Mouse (Mus musculus) thymus, adult 2 months (tissue): ENCODE data around the gene Acsm2. TPM values are rescaled to one million over a fixed set of nuclear protein-coding genes. Genes with fewer than 3 reads are reported as not detected.
"Not testable (repeated sequence)": the region's sequence is repeated elsewhere in the genome, so short reads cannot be mapped to it uniquely, and the experiment has no call there.

Experiments used
- DNase-seq: peaks from one replicate; pipeline ENCODE4 v3.0.0; 2021
- H3K27ac ChIP-seq: fragments of 200-500 bp; 2 replicates; pipeline ENCODE4 v1.5.1; 2012; ENCODE audit warnings: low read length, control low read depth; ENCODE audit not compliant: control insufficient read depth, insufficient read depth
- H3K27me3 ChIP-seq: fragments of 200-500 bp; 2 replicates; pipeline ENCODE4 v1.6.1; 2012; ENCODE audit warnings: mild to moderate bottlenecking, low read length, moderate library complexity, mixed read lengths; ENCODE audit not compliant: control insufficient read depth, insufficient read depth
- H3K36me3 ChIP-seq: fragments of 200-500 bp; 2 replicates; pipeline ENCODE4 v1.6.1; 2012; ENCODE audit warnings: mild to moderate bottlenecking, low read length, moderate library complexity; ENCODE audit not compliant: control insufficient read depth, insufficient read depth
- H3K4me1 ChIP-seq: fragments of 200-500 bp; replicated peaks from 2 replicates; pipeline ENCODE4 v1.6.1; 2012; ENCODE audit warnings: low read length; ENCODE audit not compliant: control insufficient read depth, insufficient read depth
- H3K4me3 ChIP-seq: fragments of 200-500 bp; 2 replicates; pipeline ENCODE4 v1.5.1; 2012; ENCODE audit warnings: mild to moderate bottlenecking, low read length, control low read depth, moderate library complexity; ENCODE audit not compliant: control insufficient read depth, insufficient read depth
- CTCF ChIP-seq: fragments of 200-500 bp; IDR thresholded peaks from 2 replicates; pipeline ENCODE4 v1.5.1; 2012; ENCODE audit warnings: mild to moderate bottlenecking, control low read depth, low read length, moderate library complexity, borderline replicate concordance; ENCODE audit not compliant: control insufficient read depth, poor library complexity, insufficient read depth; ENCODE audit errors: extremely low read depth
- POLR2A ChIP-seq: fragments of 200-500 bp; IDR thresholded peaks from 2 replicates; pipeline ENCODE4 v1.6.1; 2012; ENCODE audit warnings: mild to moderate bottlenecking, low read length, control low read depth, moderate library complexity; ENCODE audit not compliant: control insufficient read depth, poor library complexity, insufficient read depth; ENCODE audit errors: extremely low read depth
- WGBS: fragments of 180-500 bp; shearing (Covaris S2); methylation state at CpG from one replicate; pipeline ENCODE4 v1.1.7; 2018; 5-methylcytosine and 5-hydroxymethylcytosine counted together
- polyA plus RNA-seq: library from polyadenylated mRNA; depleted of rRNA; stranded (reverse); fragments of >200 nt; gene quantifications from 2 replicates; pipeline ENCODE4 v1.2.3, GENCODE M21; 2012

Acsm2 gene
- polyA plus RNA-seq, 1 experiment: 0.65 TPM

DNA sequence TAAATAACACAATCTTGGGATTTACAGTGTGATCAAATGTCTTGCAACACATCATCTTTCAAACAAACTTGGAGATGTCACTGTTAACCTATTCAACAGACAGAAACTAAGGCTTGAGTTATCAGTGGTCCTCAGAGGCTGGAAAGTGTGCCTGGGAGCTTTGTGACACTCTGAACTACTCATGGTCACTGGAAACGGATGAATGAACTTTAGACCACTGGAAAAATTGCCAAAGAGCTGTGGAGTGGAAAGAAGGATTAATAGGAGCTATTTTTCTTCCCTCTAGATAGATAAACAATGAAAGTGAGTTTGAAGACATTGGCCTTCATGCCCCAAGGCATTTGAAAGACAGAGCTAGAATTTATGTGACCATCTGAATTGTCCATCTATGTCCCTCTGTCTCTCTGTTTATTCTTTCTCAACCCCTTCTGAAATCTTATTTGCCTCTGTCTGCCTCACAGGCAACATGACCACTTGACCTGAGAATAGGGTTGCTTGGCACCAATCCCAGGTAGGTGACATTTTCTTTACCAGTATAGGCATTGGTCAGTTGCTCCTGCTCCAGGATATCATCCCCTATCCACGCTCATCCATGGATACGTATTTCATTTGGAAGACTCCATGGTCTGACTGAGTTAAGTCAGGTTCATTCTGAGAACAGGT is 5.8 kb downstream of the Acsm2 start:
- Histone ChIP-seq H3K27me3 (no peaks in the 10 kb centered on the region), H3K4me1 (no peaks in the 10 kb centered on the region), H3K36me3 (no peaks in the 10 kb centered on the region), H3K27ac (no peak overlapping the region), H3K4me3 (no peak overlapping the region)
- TF ChIP-seq CTCF: no peak
- no peak for TF ChIP-seq POLR2A
- DNase-seq: no peak
- WGBS: 89% methylated on average over 3 of the region's 3 CpGs

GRCm38 (mm10) chr7:119560452-119560835 is 6.3 kb downstream of the Acsm2 start:
- 86% methylated on average over 3 of the region's 3 CpGs for WGBS
- Histone ChIP-seq H3K27me3 (no peaks in the 10 kb centered on the region), H3K36me3 (no peaks in the 10 kb centered on the region), H3K27ac (no peak overlapping the region), H3K4me1 (no peaks in the 10 kb centered on the region), H3K4me3 (no peak overlapping the region)
- no peak for DNase-seq
- TF ChIP-seq CTCF (no peak), POLR2A (no peak)

DNA sequence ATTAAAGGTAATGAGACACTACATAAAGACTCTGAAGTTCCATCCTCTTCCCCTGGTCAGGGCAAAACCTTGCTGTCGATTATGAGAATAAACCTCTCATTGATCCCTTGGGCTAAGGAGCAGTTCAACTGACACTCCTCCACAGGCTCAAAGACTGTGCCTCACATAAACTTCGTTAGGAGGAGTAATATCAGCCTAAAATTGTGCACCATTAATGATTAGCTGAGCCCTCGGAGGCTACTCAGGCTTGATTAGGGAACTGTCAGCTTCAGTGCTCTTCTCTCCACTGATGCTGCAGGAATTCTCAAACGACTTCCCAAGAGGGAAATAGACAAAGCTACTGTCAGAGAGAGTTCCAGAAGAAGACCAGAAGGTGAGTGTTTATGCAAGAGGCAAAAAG is 7.3 kb downstream of the Acsm2 start:
- H3K27ac ChIP-seq: no peak overlapping the region
- H3K4me3 ChIP-seq: no peak overlapping the region
- WGBS: 53% methylated on average over 4 of the region's 4 CpGs
- no peaks in the 10 kb centered on the region for H3K36me3 ChIP-seq
- no peak for DNase-seq
- no peaks in the 10 kb centered on the region for H3K4me1 ChIP-seq
- H3K27me3 ChIP-seq: no peaks in the 10 kb centered on the region
- no peak for TF ChIP-seq CTCF

DNA sequence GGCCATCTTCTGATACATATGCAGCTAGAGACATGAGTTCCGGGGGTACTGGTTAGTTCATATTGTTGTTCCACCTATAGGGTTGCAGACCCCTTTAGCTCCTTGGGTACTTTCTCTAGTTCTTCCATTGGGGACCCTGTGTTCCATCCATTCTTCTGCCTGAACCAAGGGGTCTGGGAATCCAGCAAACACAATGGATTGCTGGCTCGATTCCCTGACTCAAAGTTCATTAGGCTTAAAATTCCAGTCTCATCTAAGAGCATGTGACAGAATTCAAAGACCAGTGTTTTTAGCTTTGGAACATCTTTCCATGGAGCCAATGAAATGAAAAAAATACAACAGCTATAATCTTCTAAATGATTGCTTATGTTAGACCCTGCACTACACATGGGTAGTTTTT is 8.3 kb downstream of the Acsm2 start:
- not testable (repeated sequence) for H3K27ac ChIP-seq, H3K27me3 ChIP-seq, H3K36me3 ChIP-seq, H3K4me1 ChIP-seq, H3K4me3 ChIP-seq, DNase-seq
- 93% methylated on average over 2 of the region's 2 CpGs for WGBS

GRCm38 (mm10) chr7:119594530-119595107 is 40.5 kb downstream of the Acsm2 start:
- Histone ChIP-seq H3K27ac (no peak overlapping the region), H3K4me1 (no peaks in the 10 kb centered on the region), H3K4me3 (no peak overlapping the region), H3K36me3 (no peaks in the 10 kb centered on the region), H3K27me3 (no peaks in the 10 kb centered on the region)
- TF ChIP-seq POLR2A (no peak), CTCF (no peak)
- DNase-seq: no peak
- 86% methylated on average over 3 of the region's 3 CpGs for WGBS

DNA sequence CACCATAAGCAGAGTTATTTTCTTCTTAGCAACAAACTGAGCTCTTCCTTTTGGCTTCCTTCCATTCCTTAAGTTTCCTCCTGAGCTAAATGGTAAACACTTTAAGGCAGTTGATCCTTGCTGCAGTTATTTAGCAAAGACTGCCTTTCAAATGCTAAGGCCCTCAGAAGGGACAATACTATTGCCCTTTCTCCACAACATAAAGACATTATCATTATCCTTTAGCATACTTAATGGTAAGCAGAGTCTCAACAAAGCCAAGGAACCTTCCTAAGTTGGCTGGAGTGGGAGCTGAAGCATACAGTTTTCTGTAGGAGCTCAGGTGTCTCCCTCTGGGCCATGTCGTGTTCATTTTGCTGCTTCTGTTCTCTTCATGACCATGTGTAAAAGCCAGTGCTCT is 41.2 kb downstream of the Acsm2 start:
- H3K4me3 ChIP-seq: no peak overlapping the region
- no peaks in the 10 kb centered on the region for H3K27me3 ChIP-seq
- no peaks in the 10 kb centered on the region for H3K4me1 ChIP-seq
- no peak overlapping the region for H3K27ac ChIP-seq
- no peak for DNase-seq
- no peak for TF ChIP-seq POLR2A
- no peak for TF ChIP-seq CTCF
- H3K36me3 ChIP-seq: no peaks in the 10 kb centered on the region
- WGBS: 42% methylated on average over 1 of the region's 1 CpGs

GRCm38 (mm10) chr7:119596536-119596935 is 42.4 kb downstream of the Acsm2 start:
- Histone ChIP-seq H3K27me3 (no peaks in the 10 kb centered on the region), H3K4me1 (no peaks in the 10 kb centered on the region), H3K27ac (no peak overlapping the region), H3K36me3 (no peaks in the 10 kb centered on the region), H3K4me3 (no peak overlapping the region)
- DNase-seq: no peak
- 68% methylated on average over 2 of the region's 2 CpGs for WGBS
- no peak for TF ChIP-seq CTCF
- TF ChIP-seq POLR2A: no peak
